Mouse (Mus musculus) thymus, postnatal 10 days (tissue): ENCODE results near the gene Gm20388.

Experiments
- DNase-seq, 2 experiments: peaks; one replicate each; pipeline ENCODE4 v3.0.0; 2021; ENCODE audit warnings: low spot score in 2 of 2

Gene Gm20388

DNA sequence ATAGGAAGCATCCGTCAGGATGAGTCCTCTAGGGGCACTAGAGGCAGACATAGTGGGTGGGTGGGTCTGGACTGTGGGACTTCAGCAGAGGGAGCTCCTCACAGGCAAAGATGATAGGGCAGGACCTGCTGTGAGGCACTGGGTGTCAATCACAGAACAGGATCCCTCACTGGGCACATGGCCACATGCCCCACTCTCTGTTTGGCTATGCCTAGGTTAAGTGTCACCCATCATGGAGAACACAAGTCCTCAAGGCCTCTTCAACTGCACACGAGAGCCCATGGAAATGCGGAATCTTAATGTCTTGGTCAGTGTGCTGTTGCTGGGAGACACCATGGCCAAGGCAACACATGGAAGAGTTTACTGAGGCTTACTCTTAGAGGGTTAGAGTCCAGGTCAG is 2617.3 kb downstream of the Gm20388 start:
- DNase-seq: no peak

DNA sequence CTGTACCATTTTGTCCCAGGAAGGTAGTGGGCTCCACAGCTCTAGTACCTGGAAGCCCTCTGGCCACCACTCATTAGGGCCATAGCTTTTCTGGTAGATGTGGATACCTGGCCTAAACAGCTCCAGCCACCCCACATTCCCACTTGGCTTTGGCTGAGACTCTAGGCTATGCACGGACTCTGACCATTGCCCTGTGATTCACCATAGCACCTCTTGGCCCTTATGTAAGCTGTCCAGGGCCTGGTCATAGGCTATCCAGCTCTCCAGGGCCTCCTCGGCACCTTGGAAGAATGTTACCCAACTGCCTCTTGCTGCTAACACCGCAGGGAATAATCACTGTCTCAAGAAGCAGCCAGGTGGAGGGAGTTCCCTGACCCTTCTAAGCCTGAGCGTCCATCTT is 2618.5 kb downstream of the Gm20388 start:
- no peak for DNase-seq

DNA sequence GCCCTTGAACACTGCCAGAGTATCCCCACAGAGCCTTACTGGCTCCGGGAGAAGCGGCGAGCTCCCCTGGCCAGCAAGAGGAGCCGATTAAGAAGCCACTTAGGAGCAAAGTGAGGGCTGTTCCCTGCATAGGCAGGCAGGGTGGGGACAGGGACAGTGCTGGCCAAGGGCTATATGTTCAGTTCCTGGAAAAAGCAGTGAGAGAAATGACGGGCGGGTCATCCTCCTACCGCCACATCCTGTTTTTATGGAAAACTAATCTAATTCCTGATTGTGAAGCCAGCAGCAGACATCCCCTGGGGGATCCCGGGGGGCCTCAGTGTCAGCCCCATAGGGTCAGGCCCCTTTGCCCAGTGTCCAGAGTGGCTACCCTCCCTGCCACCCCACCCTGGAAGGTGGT is 2620.7 kb downstream of the Gm20388 start:
- no peak for DNase-seq

DNA sequence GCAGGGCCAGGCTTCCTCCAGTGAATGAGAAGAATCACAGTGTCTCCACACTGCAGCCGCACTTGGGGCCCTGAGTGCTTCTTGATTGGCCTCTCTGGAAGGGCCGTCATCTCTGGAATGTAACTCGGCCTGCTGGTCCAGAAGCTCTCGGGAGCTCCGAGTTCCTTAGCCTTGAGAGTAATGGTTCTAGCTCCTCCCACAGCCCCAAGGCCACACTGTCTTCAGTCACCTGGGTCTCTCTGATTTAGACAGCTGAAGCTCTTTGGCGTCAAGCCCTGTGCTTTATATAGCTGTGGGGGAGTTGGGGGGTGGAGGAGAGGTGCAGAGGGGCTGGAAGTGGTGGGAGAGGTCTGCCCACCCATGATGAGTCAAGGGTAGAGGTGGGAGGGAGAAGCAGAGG is 2626.4 kb downstream of the Gm20388 start:
- no peak for DNase-seq

DNA sequence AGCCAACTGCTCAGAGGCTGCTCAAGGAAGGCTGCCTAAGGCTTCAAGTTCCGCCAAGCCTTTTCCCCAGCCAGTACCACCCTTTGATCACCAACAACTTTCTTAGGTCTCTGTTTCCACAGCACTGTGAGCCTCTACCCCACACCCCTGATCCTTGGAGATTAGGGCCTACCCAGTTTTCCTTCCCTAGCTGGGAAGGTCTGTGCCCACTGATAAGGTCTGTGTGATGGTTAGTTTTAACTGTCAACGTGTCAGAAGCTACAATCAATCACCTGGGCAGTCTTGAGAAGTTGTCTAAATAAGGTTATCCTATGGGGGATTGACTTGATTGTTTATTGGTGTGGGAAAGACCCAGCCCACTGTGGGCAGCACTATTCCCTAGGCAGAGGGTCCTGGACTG is 2627.2 kb downstream of the Gm20388 start:
- no peak for DNase-seq

DNA sequence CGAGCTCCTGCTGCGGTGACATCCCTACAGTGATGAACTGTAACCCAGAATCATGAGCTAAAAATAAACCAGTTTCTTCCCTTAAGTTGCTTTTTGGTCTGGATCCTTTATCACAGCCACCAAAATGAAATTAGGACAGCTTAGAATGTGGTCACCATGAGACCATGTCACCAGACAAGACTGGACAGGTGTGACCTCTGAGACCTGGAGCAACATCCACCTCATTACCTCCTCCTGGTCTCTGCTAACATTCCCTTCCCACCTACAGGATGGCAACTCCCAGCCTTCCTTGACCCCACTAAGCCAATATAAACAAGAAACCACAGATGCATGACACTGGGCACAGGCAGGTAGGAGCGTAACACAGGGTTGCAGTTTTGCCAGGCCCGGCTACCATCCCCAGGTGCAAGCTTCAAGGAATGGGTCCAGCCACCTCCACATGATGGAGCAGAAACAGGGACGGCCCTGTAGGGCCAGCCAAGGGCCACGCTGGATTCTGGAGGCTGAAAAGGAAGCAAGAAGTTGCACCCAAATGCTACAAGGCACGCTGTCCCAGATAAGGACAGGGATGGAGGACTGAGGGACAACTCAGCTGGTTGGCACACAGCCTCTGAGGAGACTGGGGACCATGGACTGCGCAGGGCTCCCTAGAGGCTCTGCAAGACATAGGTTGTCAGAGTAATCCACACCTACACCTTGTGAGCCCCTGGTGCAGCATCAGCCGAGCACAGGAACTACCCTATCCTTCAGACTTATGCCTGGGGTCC is 2627.9 kb downstream of the Gm20388 start:
- DNase-seq: no peak

DNA sequence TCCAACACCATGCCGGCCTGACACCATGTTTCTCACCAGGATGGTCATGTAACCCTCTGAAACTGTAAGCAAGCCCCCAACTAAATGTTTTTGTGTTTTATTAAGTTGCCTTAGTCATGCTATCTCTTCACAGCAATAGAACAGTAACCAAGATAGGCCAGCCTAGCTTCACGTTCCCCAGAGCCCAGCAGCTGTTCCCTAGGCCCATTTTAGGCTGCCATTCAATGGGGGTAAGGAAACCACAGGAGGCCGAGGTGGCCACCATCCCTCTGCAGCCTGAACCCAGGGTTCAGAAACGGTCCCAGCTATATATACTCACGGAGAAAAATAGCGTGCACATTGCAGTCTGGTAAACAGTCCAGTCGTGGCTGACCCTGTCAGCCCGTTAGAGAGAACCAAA is 2633.5 kb downstream of the Gm20388 start:
- no peak for DNase-seq

DNA sequence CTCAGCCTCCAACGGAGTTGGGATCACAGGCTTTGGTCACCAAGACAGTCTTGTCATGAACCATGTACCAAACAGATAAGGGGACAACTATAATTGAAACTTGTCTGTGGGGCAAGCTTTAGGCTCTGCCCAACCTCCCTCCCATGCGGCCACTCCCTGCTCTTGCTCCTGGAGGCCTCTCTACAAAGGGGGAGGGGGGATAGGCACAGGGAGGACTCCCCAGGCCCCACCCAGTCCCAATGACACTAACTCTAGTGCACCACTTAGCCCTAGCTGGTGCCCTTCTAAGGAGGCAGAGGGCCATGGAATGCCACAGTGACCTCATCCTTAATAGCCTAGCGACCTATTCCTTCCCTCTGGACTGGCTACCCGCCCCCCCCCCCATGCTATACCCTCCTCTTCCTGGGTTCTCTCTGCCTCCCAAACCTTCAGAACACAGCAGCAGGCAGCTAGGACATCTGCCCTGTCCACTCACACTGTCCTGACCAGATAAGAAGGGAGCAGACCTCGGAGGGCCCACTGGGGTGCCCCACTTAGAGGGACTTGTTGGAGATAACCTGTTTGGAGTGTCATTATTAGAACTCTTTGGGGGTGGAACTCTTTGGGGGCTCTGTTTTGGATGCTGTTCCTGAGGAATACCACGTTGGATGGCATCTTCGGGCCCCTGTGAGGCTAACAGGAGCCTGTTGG is 2635.6 kb downstream of the Gm20388 start:
- no peak for DNase-seq

DNA sequence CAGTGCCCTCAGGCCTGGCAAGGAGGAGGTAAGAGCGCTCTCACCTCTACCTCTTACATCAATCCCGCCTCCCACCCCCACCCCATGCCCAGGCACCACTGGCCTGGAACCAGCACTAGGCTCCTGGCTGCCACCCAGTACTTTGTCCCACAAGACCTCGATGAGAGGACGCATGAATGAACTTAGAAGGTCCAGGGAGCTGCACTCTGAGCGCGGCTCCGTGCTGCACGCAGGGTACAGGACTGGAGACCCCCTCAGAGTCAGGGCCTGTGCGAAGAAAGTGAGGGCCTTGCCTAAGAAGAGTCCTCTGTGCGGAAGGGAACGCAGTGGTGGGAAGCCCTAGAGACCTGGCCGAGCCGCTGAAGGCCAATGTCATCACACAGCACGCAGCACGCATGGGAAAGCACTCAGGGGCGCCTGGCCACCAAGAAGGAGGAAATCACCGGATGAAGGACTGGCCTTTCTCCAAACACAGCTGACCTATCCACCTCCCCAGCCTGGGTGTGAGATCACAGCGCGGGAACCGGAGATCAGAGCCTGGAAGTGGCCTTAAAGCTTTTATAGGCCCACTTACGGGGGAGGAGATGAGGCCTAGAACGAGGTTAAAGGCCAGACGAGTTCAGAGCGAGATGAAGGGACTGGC is 2636.3 kb downstream of the Gm20388 start:
- DNase-seq: no peak

DNA sequence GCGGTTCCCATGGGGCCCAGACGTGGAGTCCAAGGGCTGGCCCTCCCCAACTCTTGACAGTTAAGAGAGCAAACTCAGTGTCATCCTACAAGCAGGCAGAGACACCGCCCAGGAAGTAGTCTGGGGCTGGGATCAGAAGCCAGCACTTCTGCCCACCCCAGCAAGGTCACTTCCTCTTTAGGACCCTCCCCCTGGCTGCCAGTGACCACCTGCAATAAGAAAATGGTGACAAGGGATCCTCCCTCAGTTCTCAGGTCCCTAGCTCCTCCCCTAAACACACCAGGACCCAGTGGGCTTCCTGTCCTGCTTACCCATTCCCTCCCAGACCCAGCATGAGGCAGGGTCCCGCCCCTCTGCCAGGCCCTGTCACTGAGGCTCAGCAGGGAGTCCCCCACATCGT is 2637.2 kb downstream of the Gm20388 start:
- peak; percentile 31 to 33 for DNase-seq

DNA sequence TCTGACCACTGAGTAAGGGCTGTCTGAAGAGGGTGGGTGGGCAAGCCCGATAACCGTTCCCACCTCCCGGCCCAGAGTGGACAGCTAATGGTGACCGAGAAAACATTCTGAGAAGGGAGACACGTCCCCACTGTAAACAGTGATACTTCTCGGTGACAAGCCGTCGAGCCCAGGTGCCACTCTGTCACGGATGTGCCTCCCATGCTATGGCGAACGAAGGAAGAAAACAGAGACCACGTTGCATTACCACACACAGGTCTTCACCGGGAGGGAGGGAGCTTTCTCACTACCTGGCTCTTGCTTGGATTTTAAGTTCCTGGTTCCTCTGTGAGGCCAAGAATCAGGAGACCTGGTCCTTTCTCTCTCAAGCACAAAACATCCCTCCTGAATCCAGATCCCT is 2637.7 kb downstream of the Gm20388 start:
- peak; percentile 26 to 36 for DNase-seq

DNA sequence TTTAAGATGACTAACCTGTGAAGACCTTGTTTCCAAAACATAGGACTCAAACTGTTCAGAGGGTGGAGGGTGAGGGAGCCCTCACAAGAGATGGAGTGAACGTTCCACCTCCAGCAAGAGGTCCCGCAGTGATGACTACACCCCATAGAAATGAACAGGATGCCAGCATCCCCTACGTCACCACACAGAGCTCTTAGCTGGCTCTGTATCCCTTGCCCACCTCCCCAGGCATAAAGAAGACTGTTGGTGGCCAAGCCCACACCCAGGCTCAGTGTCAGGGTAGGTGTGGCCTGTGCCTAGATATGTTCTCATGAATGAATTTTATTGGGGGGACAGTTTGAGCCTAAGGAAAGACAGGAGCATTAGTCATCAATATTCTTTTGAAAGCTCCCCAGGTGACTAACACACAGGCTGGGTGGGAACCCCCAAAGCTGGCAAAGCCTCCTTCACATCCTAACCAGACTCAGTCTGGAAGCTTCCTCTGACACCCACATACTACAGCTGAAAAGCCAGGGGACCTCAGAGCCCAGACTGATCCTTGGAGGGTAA is 2638.3 kb downstream of the Gm20388 start:
- DNase-seq: no peak

DNA sequence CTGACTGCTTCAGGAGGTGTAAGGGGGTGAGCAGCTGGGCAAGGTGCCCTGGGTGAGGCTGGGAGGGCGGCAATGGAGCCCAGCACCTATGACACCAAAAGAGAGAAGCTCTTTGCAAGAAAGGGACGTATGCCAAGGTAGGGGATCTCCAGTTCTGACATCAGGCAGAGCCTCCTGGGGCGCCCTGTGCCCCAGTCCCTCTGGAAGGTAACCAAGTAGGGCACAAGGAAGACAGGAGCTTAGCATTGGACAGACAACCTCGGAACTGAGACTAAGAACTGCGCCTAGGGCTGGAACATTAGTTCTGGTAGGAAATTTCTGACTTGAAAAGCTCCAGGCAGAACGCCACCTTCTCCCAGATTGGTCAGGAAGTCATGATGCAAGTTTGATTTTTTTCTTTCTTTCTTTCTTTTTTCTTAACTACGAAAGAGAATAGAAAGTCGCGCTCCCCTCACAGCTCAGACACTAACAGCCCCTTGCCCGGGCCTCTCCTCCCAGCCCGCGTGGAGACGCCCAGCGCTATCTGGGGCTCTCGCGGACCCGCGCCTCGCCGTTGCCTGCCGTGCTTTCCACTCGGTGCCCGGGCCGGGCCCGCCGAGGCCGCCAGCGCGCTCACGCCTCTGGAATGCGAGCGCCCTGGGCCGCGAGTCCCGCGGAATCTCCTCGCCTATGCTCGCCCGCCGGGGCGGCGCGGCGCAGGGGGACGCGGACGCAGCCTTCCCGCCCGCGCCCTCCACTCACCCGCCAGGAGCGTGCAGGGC is 2639.8 kb downstream of the Gm20388 start:
- peak in 1 of 2 experiments; percentile 46 for DNase-seq

DNA sequence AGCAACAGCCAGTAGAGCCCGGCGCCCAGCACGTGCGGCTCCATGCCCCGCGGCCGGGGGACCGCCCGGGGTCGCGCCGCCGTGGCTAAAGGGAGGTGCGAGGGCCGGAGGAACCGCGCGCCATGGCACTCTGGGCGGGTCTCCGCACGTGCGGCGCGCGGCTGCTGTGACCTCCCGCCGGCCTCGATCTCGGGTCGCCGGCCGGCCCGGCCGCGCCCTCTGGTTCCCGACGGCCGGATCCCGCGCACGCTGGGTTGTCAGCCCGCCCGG is 2640.3 kb downstream of the Gm20388 start:
- DNase-seq: no peak

DNA sequence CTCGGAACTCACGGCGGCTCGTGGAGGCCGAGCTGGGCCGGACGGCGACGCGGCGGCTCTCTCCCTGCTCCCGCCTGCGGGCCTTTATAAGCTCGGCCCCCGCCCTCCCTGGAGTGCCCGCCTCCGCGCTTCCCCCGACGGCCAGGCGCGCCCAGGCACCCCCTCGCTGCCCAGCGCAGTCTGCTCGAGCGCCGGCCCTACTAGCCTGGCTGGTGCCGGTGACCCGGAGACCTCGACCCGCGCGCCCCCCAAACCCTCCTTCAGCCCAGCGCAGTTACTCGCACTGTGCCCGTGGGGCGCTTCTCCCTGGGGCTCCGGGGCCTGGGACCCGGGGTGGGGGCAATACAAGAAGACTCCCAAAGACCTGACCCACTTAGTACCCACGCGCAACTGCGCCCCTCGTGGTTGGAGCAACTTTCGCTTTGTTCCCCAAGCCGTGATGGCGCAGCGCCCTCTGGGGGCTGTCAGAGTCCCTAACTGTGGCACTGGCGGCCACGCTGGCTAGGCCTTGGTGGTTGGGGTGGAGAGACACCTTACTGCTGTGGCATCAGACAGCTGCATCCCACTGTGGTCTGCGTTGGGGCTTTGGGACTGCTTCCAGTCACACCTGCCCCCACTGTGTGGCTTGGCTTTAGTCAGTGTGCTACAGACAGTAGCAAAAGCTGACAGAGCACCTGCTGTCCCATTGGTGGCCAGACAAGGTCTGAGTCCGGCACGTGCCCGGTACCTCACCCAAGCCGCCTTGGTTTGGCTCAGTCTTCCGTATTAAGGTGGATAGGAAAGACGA is 2640.8 kb downstream of the Gm20388 start, which contains the start of gene Piezo1:
TSS of gene Piezo1 (minus strand) at position 65 of the 787 bp plus-strand sequence.
- peak; percentile 90 to 98 for DNase-seq

DNA sequence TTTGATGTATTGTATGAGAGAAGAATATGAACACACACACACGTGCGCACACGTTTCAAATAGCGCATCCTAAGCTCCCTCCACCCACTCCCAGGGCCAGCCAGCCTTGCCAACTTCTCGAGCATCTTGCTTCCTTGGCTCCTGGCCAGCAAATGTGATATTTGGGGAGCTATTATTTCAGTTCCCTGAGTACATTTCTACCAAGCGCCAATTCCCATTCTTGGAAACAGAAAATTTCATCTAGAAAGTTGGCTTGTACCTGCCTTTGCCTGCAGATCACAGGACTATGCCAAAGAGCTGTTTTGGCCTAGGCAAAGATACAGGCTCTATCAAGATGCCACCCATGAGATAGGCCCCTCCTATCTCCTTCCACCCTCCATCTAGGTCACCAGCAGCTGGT is 2644.1 kb downstream of the Gm20388 start:
- no peak for DNase-seq

DNA sequence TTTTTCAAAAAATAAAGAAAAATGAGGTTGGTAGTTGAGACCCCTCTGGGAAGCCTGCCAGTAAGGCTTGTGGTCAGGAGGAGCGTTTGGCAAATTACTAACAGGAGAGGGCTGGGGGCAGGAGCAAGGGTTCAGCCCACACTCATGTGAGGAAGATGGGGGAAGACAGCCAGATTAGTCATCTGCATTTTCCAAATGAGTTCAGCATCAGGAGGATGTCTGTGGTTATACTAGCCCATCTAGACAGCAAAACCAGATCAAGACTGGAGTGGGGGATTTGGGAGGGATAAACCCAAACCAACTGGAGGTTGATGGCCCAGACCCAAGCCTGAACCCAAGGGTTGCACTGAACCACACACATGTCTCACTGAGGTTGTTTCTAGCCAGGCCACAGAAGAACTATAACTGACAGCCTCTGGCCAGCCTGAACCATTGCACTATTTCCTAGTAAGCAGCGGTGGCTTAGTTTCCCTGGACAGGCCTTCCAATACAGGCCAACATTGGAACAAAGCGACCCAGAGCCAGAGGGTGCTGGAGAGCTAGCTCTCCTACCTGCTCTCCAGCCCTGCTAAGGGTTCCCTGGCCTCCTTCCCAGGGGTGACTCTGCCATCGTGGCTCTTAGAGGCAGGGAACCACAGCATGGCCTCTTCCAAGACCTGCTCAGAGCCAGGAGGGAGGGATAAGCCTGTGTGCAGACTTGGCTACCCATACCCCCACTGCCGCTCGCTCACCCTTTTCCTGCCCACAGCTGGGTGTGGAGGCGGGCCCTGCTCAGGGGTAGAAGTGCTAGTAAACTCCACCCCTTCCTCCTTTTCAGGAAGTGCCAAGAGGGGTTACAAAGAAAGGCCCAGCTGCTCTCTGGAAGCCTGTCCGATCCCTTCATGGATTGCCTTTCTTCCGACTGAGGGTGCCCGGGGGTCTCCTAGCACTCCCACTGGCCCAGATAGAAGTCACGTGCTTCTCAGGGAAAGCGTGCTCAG is 2645.7 kb downstream of the Gm20388 start:
- DNase-seq: peak; percentile 85 to 89

DNA sequence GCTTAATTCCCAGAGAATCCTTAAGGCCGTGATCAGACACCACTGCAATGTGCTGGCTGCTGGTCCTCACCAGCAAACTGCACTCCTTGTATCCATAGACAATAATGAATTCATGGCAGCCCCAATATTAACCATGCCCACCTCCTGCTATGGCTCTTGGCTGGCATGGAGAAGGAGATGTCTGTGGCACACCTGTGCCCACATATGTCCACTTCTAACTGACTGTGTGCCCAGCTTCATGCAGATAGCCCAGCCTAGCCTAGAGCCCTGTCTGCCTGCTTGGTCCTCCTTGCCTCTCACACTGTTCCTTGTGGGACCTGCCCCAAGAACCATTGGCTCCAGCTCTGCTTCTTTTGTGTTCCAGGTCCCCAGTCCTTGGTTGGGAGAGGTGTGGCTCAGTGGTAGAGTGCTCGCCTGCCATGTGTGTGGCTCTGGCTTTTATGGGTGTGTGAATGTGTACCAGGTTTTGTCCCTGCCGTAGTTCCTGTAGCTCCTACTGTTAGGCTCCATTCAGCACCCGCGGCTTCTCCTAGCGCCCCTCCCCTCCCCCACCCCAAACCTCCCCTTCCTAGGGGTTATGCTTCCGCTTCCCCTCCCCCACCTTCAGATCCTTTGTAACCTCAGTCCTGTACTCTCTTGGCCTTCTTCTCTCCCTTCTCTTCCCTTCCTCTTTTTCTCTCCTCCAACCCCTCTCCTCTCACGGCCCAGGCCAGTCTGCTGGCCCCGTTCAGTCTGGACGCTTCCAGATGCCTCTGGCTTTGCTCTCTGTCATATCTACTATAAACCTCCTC is 2646.8 kb downstream of the Gm20388 start:
- peak in 1 of 2 experiments; percentile 50 for DNase-seq

DNA sequence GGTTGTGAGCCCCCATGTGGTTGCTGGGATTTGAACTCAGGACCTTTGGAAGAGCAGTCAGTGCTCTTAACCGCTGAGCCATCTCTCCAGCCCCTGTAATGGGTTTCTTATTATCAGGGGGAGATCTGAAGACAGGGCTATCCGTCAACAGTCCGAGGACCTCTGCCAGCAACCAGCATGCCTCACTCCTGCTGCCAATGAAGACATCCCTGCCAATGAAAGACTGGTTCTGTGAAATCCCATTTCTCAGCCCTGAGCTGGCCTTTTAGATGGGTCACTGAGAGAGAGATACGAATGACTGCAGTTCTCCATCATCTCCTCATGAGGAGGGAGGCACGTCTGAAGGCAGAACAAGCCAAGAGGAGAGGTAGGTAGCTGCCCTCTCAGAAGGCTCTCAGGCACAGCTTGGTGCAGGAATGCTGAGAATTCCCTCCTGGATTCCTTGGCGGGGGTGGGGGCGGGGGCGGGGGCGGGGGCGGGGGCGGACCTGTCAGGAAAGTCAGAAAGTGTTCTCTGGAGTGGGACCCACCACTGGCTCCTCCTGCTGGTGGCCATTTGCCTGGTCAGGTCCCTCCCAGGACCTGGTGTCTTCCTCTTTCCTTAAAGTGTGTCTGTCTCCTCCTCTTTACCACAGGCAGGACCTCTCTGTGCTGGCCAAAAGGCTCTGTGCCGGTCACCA is 2648.2 kb downstream of the Gm20388 start:
- DNase-seq: no peak
